Mouse (Mus musculus): ENCODE results near the gene Aim2.
A peak's percentile ranks its signal among the peaks of the same experiment; 100 is the strongest.

The Aim2 gene

GRCm38 (mm10) chr1:173389431-173389830 is 38.8 kb downstream of the Aim2 start:
- DNase-seq (ENCODE audit: extremely low spot score, low spot score) = peak; percentile 17

DNA sequence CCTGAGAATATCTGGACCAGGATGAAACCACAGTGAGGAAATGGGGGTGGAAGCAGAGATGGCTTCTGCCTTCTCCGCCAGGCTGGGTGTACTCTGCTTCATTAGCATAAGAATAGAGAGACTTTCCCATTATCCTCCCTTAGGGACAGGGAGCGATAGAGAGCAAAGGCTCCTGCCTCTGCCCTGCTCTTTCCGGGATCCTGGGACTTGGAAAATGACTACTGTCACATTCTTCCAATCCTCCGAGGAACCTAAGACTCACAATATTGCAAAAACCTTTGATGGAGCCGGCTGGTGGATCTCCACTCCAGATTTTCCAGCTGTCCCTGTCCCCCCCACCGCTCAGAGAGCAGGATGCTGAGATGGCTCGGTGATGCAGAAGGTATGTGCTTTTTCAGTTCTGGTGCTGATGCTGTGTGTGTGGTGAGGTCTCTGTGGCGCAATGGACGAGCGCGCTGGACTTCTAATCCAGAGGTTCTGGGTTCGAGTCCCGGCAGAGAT is 39.3 kb downstream of the Aim2 start:
- peak; percentile 63 for DNase-seq (ENCODE audit: extremely low spot score, low spot score)

GRCm38 (mm10) chr1:173391754-173392153 is 41.1 kb downstream of the Aim2 start:
- DNase-seq (ENCODE audit: extremely low spot score, low spot score) = no peak

- DNase-seq (ENCODE audit: extremely low spot score, low spot score) = peak; percentile 69
Observed at GRCm38 (mm10) chr1:173398323-173398970, 47.8 kb downstream of the Aim2 start.

DNA sequence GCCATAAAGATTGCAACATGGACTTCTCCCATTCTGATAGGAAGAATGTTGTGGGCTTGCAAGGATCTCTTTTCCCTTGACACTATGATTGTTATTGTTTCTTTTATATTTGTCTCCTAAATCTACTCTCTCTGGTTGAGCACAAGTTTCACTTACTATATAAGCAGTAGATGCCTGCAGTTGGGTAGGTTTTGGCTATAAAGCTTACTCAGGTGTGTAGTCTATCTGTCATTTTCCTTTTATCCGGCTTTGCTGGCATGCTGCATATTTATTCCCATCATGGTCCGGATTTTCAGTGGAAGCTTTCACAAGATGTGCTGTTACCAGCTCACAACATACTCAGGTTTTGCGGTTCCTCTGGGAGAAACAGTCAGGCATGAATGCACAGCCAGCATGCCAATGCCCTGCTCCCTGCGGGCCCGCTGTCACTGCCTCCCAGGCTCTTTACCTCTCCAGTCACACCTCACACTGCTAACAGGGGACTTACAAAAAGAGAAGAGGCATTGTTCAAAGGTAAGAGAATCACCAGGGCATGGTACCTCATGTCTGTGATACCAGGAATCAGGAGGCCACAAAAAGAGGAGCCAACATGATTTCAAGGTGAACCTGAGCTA is 54.1 kb downstream of the Aim2 start:
- DNase-seq (ENCODE audit: extremely low spot score, low spot score) = peak; percentile 4

DNA sequence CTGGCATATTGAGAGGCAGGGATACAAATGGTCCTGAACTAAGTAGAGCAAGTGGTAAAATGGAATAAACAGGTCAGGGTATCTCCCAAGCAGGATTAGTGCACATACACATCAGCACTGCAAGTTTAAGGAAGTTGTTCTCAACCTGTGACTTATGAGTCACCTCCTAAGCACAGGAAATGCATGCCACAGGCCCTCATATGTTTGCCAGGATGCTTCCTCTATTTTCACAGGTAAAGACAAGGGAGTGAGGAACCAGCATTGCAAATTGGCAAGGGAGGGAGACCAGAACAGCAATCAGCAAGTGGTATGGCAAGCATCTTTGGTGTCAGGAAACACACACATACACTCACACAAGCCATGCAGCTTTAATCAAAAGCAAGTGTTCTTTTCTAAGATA is 58.4 kb downstream of the Aim2 start:
- DNase-seq (ENCODE audit: extremely low spot score, low spot score) = no peak

- DNase-seq (ENCODE audit: extremely low spot score, low spot score) = no peak
Observed at GRCm38 (mm10) chr1:173411863-173412262, 61.2 kb downstream of the Aim2 start.

DNA sequence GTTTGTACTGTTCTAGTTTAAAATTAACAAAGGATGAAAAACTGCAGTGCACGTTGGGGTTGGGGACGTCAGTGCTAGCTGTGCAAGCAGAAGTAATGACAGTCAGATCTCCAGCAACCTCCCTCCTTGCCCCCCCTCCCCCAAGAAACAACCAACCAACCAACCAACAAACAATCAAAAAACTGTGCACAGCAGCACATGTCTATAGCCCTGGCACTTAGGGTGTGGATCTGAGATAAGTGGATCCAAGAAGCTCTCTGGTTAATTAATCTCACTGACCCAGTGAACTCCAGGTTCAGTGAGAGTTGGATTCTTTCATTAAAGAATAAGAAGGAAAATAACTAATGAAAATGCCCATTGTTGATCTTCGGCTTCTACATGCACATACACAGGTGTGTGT is 64.0 kb downstream of the Aim2 start:
- no peak for DNase-seq (ENCODE audit: extremely low spot score, low spot score)

- DNase-seq (ENCODE audit: extremely low spot score, low spot score) = no peak
Observed at GRCm38 (mm10) chr1:173418516-173418915, 67.8 kb downstream of the Aim2 start.

- no peak for DNase-seq (ENCODE audit: extremely low spot score, low spot score)
Observed at GRCm38 (mm10) chr1:173418936-173419621, 68.4 kb downstream of the Aim2 start.

- DNase-seq (ENCODE audit: extremely low spot score, low spot score) = no peak
Observed at GRCm38 (mm10) chr1:173420374-173420773, 69.7 kb downstream of the Aim2 start.

DNA sequence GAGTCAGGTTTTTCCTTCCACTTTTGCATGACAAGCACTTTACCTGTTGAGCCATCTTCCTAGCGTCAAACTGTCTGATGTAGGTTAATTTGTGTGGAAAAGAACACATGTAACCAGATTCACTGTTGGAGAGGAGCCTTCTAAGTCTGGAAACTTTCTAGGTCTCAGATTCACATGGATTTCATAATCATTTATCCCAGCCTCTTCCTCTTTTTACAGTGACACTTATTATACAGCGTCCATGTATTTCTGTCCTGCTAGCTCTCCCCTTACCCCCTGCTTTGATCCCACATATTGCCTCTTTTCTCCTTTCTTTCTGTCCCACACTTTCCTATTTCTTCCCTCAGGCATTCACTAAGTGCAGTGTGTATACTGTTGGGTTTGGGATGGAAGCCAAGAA is 75.7 kb downstream of the Aim2 start:
- no peak for DNase-seq (ENCODE audit: extremely low spot score, low spot score)

DNA sequence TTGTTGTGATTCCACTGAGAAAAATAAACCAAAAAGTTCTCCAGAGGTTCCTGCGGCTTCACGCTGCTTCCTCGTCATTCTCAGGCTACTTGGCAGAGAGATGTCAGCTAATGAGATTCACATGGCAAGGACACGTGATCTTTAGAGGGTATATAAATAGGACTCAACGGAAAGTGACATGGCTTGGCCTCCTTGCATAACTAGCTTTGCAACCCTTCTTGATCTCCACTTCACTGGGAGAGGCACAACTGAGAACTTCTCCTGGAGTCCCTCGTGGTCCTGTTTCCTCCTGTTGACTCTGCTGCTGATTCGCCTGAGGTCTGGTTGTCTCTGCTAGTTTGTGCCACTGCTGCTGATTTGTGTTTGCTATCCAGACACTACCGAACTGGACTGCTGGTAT is 76.7 kb downstream of the Aim2 start:
- DNase-seq (ENCODE audit: extremely low spot score, low spot score) = no peak

DNA sequence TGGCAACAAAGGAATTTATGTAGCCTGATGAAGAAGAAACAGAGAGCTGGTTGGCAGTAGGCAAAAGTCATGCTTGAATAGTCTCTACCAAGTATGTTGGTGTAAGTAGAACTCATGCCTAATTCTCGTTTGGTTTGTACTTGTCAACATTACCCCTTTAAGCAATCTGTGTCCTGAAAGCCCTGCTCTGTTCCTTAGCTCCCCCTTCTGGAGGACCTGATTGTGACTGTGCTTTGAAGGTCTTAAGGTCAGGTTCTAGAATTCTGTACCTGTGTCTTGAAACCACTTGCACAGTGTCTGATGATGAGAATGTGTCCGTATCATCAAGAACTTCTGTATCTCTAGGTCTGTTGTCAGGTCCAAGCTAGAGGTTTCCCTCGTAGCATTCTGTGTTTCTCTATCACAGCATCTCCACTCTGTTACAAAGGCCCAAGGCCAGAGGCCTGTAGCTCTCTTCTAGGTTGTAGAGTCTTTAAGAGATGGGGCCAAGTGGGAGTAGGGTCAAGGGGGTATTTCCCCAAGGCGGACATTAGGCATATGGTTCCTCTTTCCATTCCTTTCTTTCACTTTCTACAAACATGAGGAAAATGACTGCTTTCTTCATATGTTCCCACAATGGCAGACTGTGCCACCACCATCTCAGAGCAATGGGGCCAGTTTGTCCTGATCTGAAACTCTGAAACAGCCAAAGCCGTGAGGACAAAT is 79.5 kb downstream of the Aim2 start:
- DNase-seq (ENCODE audit: extremely low spot score, low spot score) = no peak

- no peak for DNase-seq (ENCODE audit: extremely low spot score, low spot score)
Observed at GRCm38 (mm10) chr1:173432411-173432810, 81.7 kb downstream of the Aim2 start.

- DNase-seq (ENCODE audit: extremely low spot score, low spot score) = no peak
Observed at GRCm38 (mm10) chr1:173437161-173437953, 86.7 kb downstream of the Aim2 start.

GRCm38 (mm10) chr1:173440681-173441080 is 90.0 kb downstream of the Aim2 start:
- no peak for DNase-seq (ENCODE audit: extremely low spot score, low spot score)

DNA sequence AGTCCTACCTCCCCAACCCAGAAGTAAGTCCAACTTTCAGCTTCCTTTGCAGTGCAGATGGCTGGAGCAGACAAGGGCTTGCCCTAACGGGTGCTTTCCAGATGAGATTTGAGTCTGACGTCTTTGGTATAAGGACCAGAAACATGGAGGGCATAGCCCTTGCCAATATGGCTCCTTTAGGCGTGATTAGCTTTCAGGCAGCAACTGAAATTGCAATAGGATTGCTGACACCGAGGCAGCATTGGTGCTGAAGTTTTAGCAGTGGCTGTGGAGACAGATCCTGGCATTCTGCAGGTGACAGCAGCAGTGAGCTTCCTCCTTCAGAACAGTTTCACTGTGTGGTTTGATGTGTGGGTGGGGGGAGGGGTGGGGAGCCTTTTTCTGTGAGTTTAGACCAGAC is 90.5 kb downstream of the Aim2 start:
- DNase-seq (ENCODE audit: extremely low spot score, low spot score) = no peak

DNA sequence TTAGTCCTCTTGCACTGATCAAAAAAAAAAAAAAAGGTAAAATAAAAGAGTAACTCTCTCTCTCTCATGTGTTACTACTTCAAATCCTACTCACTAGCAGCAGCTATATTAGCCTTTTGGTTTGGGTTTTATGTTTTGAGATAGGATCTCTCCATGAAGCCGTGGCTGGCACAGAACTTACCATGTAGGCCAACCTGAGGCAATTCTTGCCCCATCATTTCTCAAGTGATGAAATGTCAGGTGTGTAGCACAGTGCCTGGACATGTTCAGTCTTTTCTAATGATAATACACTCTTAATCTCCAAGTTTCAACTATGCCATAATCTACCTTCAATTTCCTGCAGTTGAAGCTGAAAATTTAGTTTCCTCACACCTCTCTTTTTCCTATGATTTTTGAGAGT is 92.4 kb downstream of the Aim2 start:
- DNase-seq (ENCODE audit: extremely low spot score, low spot score) = no peak

DNA sequence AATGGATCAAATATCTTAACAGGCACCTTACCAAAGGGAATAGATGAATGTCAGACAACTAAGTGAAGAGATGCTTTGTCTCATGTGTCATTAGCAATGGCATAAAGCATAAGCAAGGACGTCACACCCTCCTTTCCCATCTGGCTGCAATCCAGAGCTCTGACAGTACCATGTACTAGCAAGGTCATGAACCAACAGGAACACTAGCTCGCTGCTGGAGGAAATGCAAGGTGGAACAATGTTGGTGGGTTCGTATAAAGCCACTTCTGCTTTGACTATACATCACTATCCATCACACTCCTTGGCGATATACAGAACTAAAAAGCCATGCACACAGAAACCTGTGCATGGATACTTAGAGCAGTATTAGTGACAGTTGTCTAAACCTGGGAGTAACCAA is 96.4 kb downstream of the Aim2 start:
- no peak for DNase-seq (ENCODE audit: extremely low spot score, low spot score)

GRCm38 (mm10) chr1:173450621-173451020 is 99.9 kb downstream of the Aim2 start:
- no peak for DNase-seq (ENCODE audit: extremely low spot score, low spot score)

Measured in neural tube, embryonic 10.5 days (tissue).